Mouse (Mus musculus) thymus, adult 2 months (tissue): ENCODE results near the gene Gm20388.

ENCODE experiments used
- CTCF ChIP-seq: fragments of 200-500 bp; IDR thresholded peaks from 2 replicates; pipeline ENCODE4 v1.5.1; 2012; ENCODE audit warnings: mild to moderate bottlenecking, control low read depth, low read length, moderate library complexity, borderline replicate concordance; ENCODE audit not compliant: control insufficient read depth, poor library complexity, insufficient read depth; ENCODE audit errors: extremely low read depth
- POLR2A ChIP-seq: fragments of 200-500 bp; IDR thresholded peaks from 2 replicates; pipeline ENCODE4 v1.6.1; 2012; ENCODE audit warnings: mild to moderate bottlenecking, low read length, control low read depth, moderate library complexity; ENCODE audit not compliant: control insufficient read depth, poor library complexity, insufficient read depth; ENCODE audit errors: extremely low read depth

- TF ChIP-seq CTCF (no peak), POLR2A (no peak)
Observed at GRCm38 (mm10) chr8:120379015-120379414, 468.4 kb downstream of the Gm20388 start.
